Mouse (Mus musculus) Patski (cell line): ENCODE measurements at regions not wholly inside any gene's neighbourhood (a gene's known extent, or its start where the extent isn't known, plus 50 kb on each side); places are given as distances from the start of the nearest gene placed in this dataset.

Experiments used
- ATAC-seq: fragments of 100-300 bp; one replicate; pipeline ENCODE4 v1.8.0; 2021
- CTCF ChIA-PET: fragments of 350-600 bp; sonication (Branson Sonifier 250); formaldehyde crosslinking; loops from one replicate; lab custom pipeline; 2022; ENCODE audit warnings: inconsistent platforms; lab: Charles Lee
- POLR2A ChIA-PET: fragments of 350-600 bp; sonication (Branson Sonifier 250); formaldehyde crosslinking; loops from one replicate; lab custom pipeline; 2022; ENCODE audit warnings: antibody characterized with exemption, inconsistent platforms; lab: Charles Lee
- DNase-seq: peaks from one replicate; pipeline ENCODE4 v3.0.0-alpha.2; 2011; ENCODE audit warnings: low read depth, low spot score
- H3K27me3 ChIP-seq: fragments of 371-371 bp; one replicate; pipeline ENCODE4 v1.5.1; 2021
- CTCF ChIP-seq: fragments of 100-300 bp; IDR thresholded peaks from one replicate; pipeline ENCODE4 v1.5.1; 2021
- in situ Hi-C: fragments of 300-500 bp; cut with MboI; formaldehyde crosslinking; loops from 3 replicates; pipeline ENCODE4 v1.11.1; 2018; ENCODE audit warnings: low pct_unique_long_range_greater_than_20kb, mixed read lengths

GRCm38 (mm10) chr9:13179903-13180302, 65.7 kb downstream of the Jrkl start:
- POLR2A ChIA-PET, result no interaction called here
- CTCF ChIA-PET, result interaction anchor here (0.8 kb wide), 1 partner anchor 16 kb away, joined by 3 read pairs; no protein-coding TSS in a partner anchor
- no peak for DNase-seq
- no peak for TF ChIP-seq CTCF
- in situ Hi-C loops, result loop anchor here (10.0 kb wide), 1 partner anchor 1025 kb away; no protein-coding TSS in a partner anchor
- no peak for ATAC-seq
- peaks cover 58% of the 10 kb centered on the region for H3K27me3 ChIP-seq
